Mouse (Mus musculus) left cerebral cortex, adult 11 months (tissue): ENCODE data around the gene Fgfr1op.

ENCODE experiments used
- DNase-seq: peaks from one replicate; pipeline ENCODE4 v3.0.0; 2022; ENCODE audit warnings: low spot score

Gene Fgfr1op

DNA sequence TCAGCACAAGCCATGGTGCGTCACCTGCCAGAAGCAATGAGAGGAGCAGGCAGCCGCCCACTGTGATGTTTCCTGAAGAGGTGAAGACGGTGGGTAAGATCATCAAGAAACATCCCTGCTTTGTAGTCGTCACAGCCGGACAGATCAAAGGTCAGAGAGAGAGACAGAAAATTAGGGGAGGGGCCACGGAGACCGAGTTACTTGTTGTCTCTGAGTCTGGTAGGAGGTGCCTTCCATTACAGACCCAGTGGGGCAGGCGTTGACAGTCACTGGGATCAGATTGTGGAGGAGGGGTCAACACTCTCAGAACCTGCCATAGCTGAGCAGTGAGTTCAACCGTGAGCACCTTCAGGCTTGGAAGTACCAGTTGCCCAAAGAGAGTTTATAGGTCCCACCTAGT is 63.3 kb downstream of the Fgfr1op start:
- DNase-seq = no peak

GRCm38 (mm10) chr17:8229607-8230006 is 64.3 kb downstream of the Fgfr1op start:
- DNase-seq = no peak

- DNase-seq = peak; percentile 43
Observed at GRCm38 (mm10) chr17:8232089-8232488, 66.8 kb downstream of the Fgfr1op start.

DNA sequence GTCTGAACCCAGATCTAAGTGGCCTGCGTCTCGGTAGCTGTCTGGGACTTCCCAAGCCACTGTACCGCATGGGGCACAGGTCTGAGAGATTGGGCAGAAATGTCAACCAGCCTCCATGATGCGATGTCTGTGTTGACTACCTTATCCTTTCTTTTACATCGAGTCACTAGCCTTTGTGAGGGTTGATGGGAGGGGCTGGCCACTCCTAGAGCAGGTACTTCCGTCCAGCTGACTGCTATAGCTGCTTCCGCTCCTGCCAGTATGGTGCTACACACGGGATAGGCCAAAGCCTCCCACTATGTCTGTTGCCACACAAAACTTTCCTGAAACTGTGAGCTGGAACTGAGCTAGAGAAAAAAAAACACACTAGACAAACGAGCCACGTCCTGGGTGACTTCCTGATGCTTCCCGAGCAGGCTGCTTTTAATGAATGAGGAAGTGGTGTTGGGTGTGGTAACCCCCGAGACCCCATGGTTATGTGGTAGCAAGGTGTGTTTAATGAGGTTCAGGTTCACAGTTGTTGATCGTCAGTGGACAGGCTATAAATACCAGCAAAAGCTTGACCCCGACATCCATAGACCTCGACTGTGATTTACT is 68.4 kb downstream of the Fgfr1op start:
- no peak for DNase-seq

DNA sequence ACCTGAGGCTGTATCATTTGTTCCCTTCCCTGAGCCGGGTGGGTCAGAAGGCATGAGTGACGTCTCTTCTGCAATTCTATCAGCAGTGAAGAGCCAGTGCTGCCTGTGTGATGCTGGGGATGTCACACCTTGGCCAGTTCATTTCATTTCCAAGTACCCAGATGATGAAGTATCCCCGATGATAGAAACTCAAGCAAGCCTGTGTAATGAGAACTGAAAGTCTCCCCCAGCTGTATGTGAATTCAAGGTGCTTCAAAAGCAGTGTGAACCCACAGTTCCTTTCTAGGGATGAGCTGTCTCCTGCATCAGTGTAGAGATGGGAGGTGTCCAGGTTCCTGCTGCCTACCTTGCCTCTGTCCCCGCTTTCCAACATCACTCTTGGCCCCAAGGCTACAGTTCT is 69.2 kb downstream of the Fgfr1op start:
- DNase-seq = no peak

DNA sequence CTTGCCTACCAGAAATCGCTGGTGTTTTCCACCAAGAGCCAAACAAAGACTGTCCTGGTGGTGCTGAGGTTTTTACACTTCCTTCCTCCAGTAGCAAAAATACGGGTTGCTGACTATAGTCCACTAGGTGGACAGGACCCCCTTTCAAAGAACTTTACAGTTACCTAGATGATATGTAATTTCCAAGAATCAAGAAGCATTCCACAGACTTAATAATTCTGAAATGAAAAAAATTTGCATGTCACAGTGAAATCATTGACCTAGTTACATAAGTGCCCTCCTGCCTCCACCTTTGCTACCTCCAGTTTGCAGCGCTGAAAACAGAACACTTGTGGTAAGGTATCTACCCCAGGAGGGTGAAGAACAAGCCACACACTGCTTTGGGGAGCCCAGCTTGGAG is 70.4 kb downstream of the Fgfr1op start, which contains the start of gene Ccr6:
Gene Ccr6 (plus strand): TSS at position 301 of the 400 bp plus-strand sequence.
- DNase-seq = no peak

GRCm38 (mm10) chr17:8238012-8238710 is 72.9 kb downstream of the Fgfr1op start:
- no peak for DNase-seq

GRCm38 (mm10) chr17:8239561-8239960 is 74.3 kb downstream of the Fgfr1op start:
- no peak for DNase-seq

GRCm38 (mm10) chr17:8240517-8240916 is 75.2 kb downstream of the Fgfr1op start:
- DNase-seq = no peak

DNA sequence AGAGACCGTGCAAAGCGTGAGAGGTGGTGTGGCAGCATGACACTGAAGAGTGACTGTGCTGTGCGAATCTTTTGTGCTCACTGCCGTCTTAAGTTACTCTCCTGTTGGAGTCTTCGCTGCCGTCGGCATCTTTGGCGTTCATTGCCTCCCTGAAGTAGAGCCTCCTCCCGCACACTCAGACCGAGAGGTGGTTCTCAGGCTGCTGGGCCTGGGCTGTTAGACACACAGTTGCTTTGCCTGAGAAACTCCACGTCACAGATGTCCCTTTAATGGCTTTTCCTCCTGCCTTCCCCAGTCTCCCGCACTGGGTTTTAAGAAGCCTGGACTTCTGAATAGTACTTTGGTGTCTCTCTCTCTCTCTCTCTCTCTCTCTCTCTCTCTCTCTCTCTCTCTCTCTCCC is 76.3 kb downstream of the Fgfr1op start:
- DNase-seq = no peak

- DNase-seq = no peak
Observed at GRCm38 (mm10) chr17:8242186-8242585, 76.9 kb downstream of the Fgfr1op start.

GRCm38 (mm10) chr17:8244124-8244523 is 78.8 kb downstream of the Fgfr1op start:
- DNase-seq = no peak

- no peak for DNase-seq
Observed at GRCm38 (mm10) chr17:8246102-8246754, 80.9 kb downstream of the Fgfr1op start.
